Mouse (Mus musculus) heart, postnatal 14 days (tissue): ENCODE data around the gene Ttyh2. TPM values are rescaled to one million over a fixed set of nuclear protein-coding genes. Genes with fewer than 3 reads are reported as not detected.

Experiments used
- DNase-seq, 2 experiments: peaks; one replicate each; pipeline ENCODE4 v3.0.0; 2021 to 2022
- intact Hi-C: fragments of 180-260 bp; cut with DNase I; formaldehyde crosslinking; loops from one replicate; pipeline ENCODE4 v1.15.1; 2025
- long read RNA-seq, 2 experiments: library from polyadenylated mRNA; stranded (forward); transcript quantifications; one replicate each; pipeline ENCODE4 v2.0.0; 2021
- total RNA-seq, 2 experiments: library from RNA; stranded (reverse); gene quantifications; 2 replicates each; pipeline ENCODE4 v1.2.3; 2021

Ttyh2 gene
- total RNA-seq, result 10 to 100 TPM; 11.3 to 13.4 TPM
- long read RNA-seq, experiment 1, transcript Ttyh2-201 (14 exons, 3,486 nt), result major isoform, 5 of 28 reads
- long read RNA-seq, experiment 1, partial matches to known transcripts, result 23 of 28 reads
- long read RNA-seq, experiment 1, other reads (novel, unspliced or antisense), result 0 of 28 reads
- long read RNA-seq, experiment 2, transcript Ttyh2-201 (14 exons, 3,486 nt), result major isoform, 9 of 33 reads
- long read RNA-seq, experiment 2, partial matches to known transcripts, result 23 of 33 reads
- long read RNA-seq, experiment 2, other reads (novel, unspliced or antisense), result 1 of 33 reads

DNA sequence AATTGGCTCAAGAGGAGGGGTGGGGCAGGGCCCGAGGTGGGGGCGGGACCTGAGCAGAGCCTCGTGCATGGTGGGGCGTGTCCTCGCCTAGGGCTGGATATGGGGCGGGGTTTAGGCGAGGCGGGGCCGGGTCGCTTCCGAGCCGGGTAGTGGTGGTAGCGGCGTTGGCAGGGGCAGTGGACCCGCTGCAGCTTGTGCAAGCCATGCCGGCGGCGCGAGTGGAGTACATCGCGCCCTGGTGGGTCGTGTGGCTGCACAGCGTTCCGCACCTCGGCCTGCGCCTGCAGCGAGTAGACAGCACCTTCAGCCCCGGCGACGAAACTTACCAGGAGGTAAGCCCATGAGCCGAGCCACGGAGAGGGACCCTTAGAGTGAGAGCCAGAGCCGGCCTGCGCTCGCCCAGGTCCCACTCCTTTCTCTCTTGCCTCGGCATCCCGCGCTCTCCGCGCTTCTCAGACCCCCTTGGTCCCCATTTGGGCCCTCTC, at the start of gene Ttyh2:
Gene Ttyh2, plus strand, starts transcription at position 91 of the 485 bp plus-strand sequence.
- DNase-seq, result peak; percentile 81 to 83
- intact Hi-C loops, result loop anchor here (5.0 kb wide), 1 partner anchor 112 kb away; no protein-coding TSS in a partner anchor

DNA sequence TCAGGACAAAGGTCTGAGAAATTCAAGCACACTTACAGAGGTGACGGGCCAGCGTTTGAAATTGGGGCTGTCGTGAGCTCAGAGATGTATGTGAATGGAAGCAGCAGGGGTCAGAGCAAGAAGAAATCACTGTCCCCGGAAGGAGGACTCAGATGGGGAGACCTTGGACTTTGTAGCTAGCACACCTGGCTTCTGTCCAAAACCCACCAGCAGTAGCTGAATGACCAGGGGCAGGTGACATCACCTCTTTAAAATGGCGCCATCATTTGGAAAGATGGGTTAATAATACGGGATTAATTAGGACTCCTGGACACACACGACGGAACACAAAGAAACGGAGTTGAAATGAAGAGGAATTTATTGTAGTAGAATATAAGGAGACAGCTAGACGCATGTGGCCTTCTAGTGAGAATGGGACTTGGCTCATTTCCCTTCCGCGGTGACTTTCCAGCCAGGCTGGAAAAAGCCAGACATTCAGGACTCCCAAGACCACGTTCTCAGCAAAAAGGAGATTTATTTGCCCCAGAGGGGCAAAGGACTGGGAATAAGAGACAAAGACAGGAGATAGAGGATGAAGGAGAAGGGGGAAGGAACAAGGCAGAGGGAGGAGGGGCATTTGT, 49.0 kb upstream of the Ttyh2 start:
- DNase-seq, result peak in 1 of 2 experiments; percentile 14
- intact Hi-C loops, result no loop called here

DNA sequence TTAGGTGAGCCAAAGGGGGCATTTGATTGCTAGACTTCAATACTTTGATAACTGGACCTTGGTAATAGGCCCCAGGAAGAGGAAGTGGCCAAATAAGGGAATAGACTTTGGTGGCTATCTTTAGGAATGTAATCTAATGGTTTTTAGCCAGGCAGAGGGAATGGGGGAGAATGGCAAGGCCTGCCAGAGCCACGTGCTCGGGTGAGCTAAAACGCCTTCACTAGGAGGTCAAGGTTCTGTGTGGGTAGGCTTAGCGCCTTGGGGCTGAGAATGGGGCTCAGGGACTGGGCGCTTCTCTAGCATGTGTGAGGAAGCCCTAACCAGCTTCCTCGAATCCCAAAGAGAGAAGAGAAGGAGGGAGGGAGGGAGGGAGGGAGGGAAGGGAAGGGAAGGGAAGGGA, 48.2 kb upstream of the Ttyh2 start:
- intact Hi-C loops, result no loop called here
- no peak for DNase-seq

DNA sequence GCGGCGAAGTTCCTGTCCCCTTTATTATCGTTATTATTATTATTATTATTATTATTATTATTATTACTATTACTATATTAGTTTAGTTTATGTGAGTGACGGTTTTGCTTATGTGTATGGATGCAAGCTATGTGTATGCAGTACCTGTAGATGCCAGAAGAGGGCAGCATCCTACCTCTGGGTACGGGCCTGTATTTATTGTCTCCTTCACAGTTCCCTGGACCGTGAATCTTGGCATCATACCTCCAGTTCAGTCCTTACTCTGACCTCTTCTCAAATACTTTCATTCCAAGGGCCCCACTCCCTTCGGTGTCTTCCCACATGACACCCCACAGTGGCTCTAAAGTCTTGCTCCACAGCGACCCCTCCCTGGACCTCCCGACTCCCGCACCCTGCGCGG, 47.2 kb upstream of the Ttyh2 start:
- no peak for DNase-seq
- intact Hi-C loops, result no loop called here

DNA sequence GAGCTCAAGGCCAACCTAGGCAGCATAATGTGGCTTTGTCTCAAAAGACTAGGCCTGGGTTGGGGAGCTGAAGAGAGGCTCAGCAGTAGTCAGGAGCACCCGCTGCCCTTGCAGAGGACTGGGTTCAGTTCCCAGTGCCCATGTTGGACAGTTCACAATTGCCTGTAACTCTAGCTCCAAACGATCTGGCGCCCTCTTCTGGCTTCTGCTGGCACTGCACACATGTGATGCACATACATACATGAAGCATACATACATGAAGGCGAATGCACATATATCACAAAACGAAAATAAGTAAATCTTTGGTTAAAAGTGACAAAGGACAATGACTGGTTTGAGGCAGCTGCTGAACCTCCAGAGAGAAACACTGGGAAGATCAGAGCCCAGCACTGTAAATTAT, 45.2 kb upstream of the Ttyh2 start:
- DNase-seq, result no peak
- intact Hi-C loops, result loop anchor here (10.0 kb wide), 1 partner anchor 925 kb away; no protein-coding TSS in a partner anchor

DNA sequence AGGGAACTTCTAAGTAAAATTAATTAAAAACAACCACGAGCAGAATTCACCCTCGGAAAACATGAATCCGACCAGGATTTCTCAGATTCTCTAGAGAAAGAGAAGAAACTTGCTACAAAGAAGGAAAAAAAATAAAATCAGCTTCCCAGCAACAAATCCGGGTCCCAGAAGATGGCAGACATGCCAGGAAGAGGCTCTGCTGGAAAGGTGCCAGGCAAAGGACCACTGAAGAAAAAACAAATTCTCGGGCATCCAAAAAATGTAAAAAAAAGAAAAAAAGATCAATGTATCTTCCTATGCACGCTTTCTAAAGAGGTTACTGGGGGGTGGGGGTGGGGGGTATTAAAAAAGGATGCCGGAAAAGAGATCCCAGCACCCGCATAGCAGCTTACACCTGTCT, 43.0 kb upstream of the Ttyh2 start:
- intact Hi-C loops, result loop anchor here (10.0 kb wide), 1 partner anchor 927 kb away; no protein-coding TSS in a partner anchor
- DNase-seq, result no peak

DNA sequence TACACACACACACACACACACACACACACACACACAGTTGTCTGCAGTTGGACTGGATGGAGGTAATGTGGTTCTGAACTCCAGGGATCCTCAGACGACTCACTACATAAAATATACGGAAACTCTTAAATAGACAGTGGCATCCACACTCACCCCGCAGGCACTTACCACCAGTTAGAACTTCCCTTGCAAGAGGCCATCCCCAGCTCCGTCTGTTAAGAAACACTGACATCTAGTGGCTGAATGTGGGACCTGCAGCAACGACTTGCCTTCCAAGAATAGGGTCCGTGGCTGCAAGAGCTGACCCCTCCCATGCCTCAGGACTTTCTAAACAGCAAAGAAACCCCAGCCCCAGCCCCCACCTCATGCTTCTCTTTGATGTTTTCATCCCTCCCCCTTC, 38.9 kb upstream of the Ttyh2 start:
- peak; percentile 74 to 88 for DNase-seq

DNA sequence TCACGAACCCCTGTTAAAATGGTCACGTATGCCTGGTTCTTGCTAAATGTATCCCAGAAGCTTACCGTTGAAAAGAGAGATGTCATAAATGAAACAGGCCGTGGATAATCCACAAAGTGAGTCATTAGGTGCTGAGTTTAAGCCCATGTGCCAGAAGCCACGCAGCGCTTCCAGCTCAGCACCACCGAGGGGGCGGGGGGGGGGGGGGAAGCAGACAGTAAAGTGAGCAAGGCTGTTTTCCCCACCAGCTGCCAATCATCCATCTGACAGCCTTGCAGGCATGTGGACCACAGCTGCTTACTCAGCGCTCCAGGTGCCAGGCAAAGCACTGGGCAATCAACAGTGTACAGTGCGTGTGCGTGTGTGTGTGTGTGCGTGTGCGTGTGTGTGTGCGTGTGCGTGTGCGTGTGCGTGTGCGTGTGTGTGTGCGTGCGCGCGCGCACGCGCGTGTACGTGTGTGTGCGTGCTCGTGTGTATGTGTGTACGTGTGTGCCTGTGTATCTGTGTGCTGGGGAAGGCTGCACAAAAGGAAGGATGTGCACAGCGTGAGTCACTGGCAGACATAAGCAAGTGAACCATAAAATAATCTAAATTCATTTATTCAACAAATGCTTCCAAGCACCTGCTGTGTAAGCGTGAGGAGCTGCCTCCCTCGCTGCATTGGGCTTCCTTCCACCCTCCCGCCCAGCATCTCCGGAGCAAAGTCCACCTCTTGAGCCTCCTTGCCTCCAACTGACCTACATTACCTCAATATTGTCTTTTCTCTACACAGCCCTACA, 38.3 kb upstream of the Ttyh2 start:
- intact Hi-C loops, result loop anchor here (1.0 to 10.0 kb wide), 5 partner anchors 114 to 932 kb away; partner anchors contain the start of gene Sdk2
- no peak for DNase-seq

More for the DNA sequence above, 38.9 kb upstream of the Ttyh2 start:
- intact Hi-C loops, result loop anchor here (1.0 to 10.0 kb wide), 5 partner anchors 113 to 931 kb away; partner anchors contain the start of gene Sdk2

- intact Hi-C loops, result loop anchor here (5.0 to 10.0 kb wide), 3 partner anchors 356 to 934 kb away; partner anchors contain the start of gene Sdk2
- no peak for DNase-seq
Measured at GRCm38 (mm10) chr11:114638647-114639290, 36.5 kb upstream of the Ttyh2 start.

DNA sequence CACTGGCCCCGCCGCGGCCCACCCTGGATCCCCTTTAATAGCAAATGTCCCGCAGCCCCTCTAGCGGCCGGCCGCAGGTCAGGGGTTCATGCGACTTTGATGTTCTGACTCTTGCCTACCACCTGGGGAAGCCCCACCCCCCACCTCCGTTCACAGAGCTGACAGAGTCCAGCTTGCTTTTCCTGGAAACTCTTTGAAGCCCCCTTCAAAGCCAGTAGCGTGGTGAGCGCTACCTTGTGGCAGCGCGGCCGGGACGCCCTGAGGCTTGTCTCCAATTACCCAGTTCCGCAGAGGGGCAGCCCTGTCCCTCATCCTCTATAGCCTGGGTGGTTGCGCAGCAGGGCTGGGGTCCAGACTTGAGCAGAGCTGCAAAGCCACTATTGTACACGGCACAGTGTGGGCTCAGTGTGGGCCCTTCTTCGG, 35.5 kb upstream of the Ttyh2 start:
- intact Hi-C loops, result loop anchor here (5.0 to 10.0 kb wide), 3 partner anchors 357 to 935 kb away; partner anchors contain the start of gene Sdk2
- no peak for DNase-seq

- intact Hi-C loops, result no loop called here
- no peak for DNase-seq
Measured at GRCm38 (mm10) chr11:114640658-114641057, 34.6 kb upstream of the Ttyh2 start.

DNA sequence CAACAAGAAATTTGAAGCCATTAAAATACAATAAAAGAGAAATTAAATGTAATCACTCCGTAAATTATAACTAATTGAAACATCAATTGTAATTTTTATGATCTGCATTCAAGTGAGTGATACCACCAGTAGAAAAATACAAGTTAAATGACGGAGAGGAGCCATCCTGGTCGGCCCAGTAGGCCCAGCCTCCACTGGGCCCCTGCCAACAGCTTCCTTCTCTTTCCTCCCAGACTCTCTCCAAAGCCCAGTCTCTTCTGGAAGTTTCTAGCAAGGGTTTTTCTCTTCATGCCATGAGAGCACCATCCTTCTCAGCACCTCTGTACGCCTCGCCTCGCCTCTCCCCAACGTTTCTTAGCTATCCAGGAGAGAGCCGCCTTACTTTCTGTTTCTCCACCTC, 34.1 kb upstream of the Ttyh2 start:
- DNase-seq, result no peak
- intact Hi-C loops, result no loop called here

GRCm38 (mm10) chr11:114642184-114642583, 33.0 kb upstream of the Ttyh2 start:
- intact Hi-C loops, result no loop called here
- no peak for DNase-seq

DNA sequence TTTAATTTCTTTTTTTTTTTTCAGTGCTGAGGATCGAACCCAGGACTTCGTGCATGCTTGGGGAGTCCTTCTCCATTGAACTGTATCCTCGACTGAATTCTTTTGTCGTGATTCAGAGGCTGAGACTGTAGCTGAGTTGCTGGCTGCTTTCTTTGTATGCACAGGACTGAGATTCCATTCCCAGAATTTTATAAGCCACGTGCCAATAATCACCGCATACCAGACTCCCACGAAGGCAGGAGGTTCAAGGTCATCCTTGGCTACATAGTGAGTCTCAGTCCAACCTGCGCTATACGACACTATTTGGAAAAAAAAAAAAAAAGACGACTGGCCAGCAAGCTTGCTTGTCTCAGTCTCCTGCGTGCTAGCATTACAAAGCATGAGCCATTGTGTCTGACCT, 32.3 kb upstream of the Ttyh2 start:
- intact Hi-C loops, result no loop called here
- DNase-seq, result no peak

GRCm38 (mm10) chr11:114644122-114644521, 31.1 kb upstream of the Ttyh2 start:
- DNase-seq, result no peak
- intact Hi-C loops, result no loop called here

DNA sequence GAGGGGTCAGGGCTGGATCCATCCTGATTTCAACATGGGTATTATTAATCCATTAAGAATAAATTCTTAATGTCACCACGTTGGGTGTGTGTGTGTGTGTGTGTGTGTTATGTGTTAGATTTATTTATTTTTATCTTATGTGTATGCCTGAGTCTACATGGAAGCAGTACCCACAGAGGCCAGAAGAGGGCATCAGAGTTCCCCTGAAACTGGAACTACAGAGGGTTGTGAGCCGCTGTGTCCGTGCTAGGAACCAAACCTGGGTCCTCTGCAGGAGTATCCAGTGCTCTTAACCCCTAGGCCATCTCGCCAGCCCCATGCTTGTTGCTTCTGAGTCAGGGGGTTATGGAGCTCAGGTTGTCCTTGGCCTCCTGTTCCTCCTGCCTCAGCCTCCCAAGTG, 25.7 kb upstream of the Ttyh2 start:
- intact Hi-C loops, result no loop called here

GRCm38 (mm10) chr11:114652531-114652930, 22.7 kb upstream of the Ttyh2 start:
- intact Hi-C loops, result no loop called here
- DNase-seq, result peak in 1 of 2 experiments; percentile 37

More for the DNA sequence above, 25.7 kb upstream of the Ttyh2 start:
- no peak for DNase-seq

DNA sequence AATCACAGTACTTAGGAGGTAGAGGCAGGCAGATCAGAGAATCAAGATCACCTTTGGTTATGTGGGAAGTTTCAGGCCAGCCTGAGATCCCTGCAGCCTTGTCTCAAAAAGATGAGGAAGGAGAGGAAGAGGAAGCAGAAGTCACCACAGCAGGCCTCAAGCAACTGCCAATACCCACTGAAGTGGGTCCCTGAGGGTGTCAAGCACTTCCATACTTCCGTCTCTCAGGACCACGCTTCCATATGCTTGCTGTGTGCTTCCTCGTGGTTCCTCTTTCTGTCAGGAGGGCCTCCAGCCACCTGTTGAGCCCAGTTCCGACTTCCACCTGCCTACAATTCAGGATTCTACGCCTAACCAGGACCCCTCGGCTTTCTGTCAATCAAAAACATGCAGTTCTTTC, 21.6 kb upstream of the Ttyh2 start:
- DNase-seq, result no peak
- intact Hi-C loops, result no loop called here

DNA sequence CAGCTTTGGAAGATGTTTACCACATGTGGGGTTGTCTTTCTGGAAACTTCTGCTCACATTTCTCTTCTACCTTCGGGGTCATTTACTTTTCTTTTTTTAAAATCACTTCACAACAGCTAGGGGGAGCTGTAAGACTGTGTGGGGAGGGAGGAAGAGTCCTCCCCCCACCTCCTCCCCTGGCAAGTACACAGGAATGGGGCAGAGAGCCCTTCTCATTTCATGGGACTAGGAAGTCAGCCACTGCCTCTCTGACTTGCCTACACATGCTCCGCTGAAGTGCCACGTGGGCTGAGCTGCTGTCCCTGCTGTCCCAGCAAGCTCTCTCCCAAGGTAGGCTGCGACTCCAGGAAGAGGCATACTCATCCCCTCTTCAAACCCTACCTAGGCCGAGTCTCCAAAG, 20.7 kb upstream of the Ttyh2 start:
- no peak for DNase-seq
- intact Hi-C loops, result no loop called here

GRCm38 (mm10) chr11:114655350-114656008, 19.8 kb upstream of the Ttyh2 start:
- no peak for DNase-seq
- intact Hi-C loops, result no loop called here
